Mouse (Mus musculus) olfactory bulb, adult 2 months (tissue): ENCODE measurements around the gene Rfc4.

Experiments
- CTCF ChIP-seq: fragments of 200-500 bp; IDR thresholded peaks from 2 replicates; pipeline ENCODE4 v1.5.1; 2012; ENCODE audit warnings: low read depth, mild to moderate bottlenecking, low read length, moderate library complexity; ENCODE audit not compliant: insufficient read depth
- POLR2A ChIP-seq: fragments of 200-500 bp; IDR thresholded peaks from 2 replicates; pipeline ENCODE4 v1.6.1; 2012; ENCODE audit warnings: mild to moderate bottlenecking, low read depth, low read length, moderate library complexity; ENCODE audit not compliant: insufficient read depth

- TF ChIP-seq POLR2A = no peak
- no peak for TF ChIP-seq CTCF
These were observed 17.9 kb downstream of the Rfc4 start for GRCm38 (mm10) chr16:23109350-23110280.
